Mouse (Mus musculus) gastrocnemius, adult 2 months (tissue): ENCODE results near the gene Tmf1. TPM values are rescaled to one million over a fixed set of nuclear protein-coding genes. Genes with fewer than 3 reads are reported as not detected.
A peak's percentile ranks its signal among the peaks of the same experiment; 100 is the strongest.

Experiments
- DNase-seq: peaks from one replicate; pipeline ENCODE4 v3.0.0; 2022
- H3K27ac ChIP-seq: fragments of 200-600 bp; 2 replicates; pipeline ENCODE4 v1.8.1; 2022; ENCODE audit warnings: mild to moderate bottlenecking
- H3K4me3 ChIP-seq: fragments of 200-600 bp; 2 replicates; pipeline ENCODE4 v1.8.1; 2022; ENCODE audit warnings: mild to moderate bottlenecking, moderate library complexity
- CTCF ChIP-seq: fragments of 200-600 bp; IDR thresholded peaks from 2 replicates; pipeline ENCODE4 v1.8.1; 2022; ENCODE audit warnings: antibody characterized with exemption, mild to moderate bottlenecking, moderate library complexity
- intact Hi-C: fragments of 180-260 bp; cut with DNase I; formaldehyde crosslinking; loops from one replicate; pipeline ENCODE4 v1.15.1; 2025
- total RNA-seq, 2 experiments: library from RNA; stranded (reverse); gene quantifications; 2 replicates each; pipeline ENCODE4 v1.2.3; 2021

Gene Tmf1
- total RNA-seq, 2 experiments from 2014 or later = 46.7 to 50.5 TPM

DNA sequence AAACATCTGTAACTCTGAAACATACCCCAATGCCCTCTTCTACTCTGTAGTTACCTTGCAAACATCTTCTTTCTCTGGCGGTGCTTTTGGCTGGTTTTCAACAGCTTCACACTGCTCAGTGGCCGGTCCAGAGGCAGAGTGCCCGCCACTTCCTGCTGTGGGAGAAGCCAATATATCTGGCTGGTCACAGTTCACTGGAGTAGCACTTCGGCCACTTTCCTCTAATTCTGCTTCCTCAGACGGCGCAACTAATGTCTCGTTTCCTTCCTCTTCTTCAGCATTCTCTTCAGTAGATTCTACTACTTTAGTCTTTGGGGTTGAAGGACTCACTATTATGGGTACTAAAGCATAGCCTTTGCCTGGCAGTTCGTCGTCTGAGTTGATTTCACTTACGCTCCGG, 3.2 kb downstream of the Tmf1 start:
- Histone ChIP-seq H3K4me3 (no peak overlapping the region), H3K27ac (no peak overlapping the region)
- intact Hi-C loops = loop anchor here (10.0 kb wide), 1 partner anchor 69 kb away; no protein-coding TSS in a partner anchor
- DNase-seq = no peak
- no peak for TF ChIP-seq CTCF

DNA sequence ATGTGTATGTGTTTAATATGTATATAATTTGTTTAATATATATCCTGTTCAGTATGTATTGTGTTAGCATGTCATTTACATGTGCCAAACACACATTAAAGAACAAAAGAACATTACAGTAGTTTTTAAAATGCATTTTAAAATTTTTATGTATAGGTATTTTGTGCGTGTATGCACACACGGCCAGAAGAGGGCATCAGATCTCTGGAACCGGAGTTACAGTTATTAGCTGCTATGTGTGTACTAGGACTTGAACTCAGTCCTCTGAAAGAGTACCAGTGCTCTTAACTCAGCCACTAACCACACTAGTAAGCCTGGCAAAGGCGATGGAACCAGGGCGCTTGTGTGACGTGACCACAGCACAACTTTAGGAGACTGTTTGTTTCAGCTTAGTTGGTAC, 28.8 kb downstream of the Tmf1 start:
- intact Hi-C loops = no loop called here
- peak; percentile 32 for TF ChIP-seq CTCF
- no peak for DNase-seq

DNA sequence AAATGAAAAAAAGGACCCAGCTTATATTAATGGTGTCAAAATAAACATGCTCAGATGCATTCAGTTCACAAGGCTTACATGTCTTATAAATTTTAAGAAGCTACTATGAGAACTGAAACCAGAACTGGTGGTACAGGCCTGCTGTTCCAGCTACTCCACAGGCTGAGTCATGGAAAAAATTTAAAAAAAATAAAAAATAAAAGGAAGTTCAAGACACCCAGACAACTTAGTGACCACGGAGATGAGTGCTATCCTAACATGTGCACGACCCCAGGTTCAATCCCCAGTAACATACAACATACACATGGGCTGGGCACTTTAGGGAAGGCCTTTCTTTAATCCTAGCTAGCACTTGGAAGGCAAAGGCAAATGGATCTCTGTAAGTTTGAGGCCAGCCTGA, 29.2 kb downstream of the Tmf1 start:
- TF ChIP-seq CTCF = no peak
- no peak overlapping the region for H3K4me3 ChIP-seq
- DNase-seq = no peak
- intact Hi-C loops = loop anchor here (10.0 kb wide), 1 partner anchor 375 kb away; no protein-coding TSS in a partner anchor
- H3K27ac ChIP-seq = no peak overlapping the region

More for the DNA sequence above, 28.8 kb downstream of the Tmf1 start:
- Histone ChIP-seq H3K27ac (no peak overlapping the region), H3K4me3 (no peak overlapping the region)

DNA sequence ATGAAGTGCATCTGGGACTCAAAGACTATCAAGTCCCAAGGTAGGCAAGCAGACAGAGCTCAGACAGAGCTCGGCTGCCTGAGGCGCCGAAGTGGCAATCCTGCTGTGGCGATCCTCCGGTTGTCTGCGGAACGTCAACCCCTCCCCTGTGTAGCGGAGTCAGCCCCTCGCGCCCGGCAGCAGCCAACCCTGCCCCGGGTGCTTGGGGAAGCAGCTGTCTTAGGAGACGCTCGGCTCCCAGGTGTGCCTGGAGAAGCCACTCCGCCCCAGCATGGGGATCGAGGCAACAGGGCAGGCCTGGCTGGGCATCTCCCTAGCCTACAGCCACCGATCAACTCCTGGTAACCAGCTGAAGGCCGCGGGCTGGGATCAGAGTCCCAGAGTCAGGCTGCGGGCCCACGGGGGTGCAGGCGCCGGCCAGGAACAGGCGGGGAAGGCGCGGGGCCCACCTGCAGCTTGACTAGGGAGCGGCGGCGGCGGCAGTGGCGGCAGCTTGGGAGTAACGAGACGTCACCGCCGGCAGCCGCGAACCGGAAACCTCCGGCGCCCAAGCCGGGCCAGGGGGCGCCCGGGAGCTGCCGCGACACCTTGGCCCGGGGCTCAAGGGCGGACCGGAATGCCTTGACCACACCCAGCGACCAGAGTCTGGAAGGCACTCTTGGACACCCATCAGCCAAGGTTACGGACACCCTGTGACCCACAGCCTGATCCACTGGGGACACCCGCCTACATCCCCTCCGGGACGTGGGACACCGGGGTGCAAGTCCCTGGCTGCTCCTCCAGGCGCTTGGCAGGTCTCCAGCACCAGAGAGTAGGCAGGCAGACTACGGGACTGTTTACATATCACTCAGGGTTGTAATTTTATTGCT, 30.3 kb downstream of the Tmf1 start, which contains the start of gene Eogt:
Gene Eogt, minus strand, starts transcription at position 800 of the 869 bp plus-strand sequence.
- intact Hi-C loops = loop anchor here (10.0 kb wide), 1 partner anchor 376 kb away; no protein-coding TSS in a partner anchor
- TF ChIP-seq CTCF = peak; percentile 65
- DNase-seq = peak; percentile 91

DNA sequence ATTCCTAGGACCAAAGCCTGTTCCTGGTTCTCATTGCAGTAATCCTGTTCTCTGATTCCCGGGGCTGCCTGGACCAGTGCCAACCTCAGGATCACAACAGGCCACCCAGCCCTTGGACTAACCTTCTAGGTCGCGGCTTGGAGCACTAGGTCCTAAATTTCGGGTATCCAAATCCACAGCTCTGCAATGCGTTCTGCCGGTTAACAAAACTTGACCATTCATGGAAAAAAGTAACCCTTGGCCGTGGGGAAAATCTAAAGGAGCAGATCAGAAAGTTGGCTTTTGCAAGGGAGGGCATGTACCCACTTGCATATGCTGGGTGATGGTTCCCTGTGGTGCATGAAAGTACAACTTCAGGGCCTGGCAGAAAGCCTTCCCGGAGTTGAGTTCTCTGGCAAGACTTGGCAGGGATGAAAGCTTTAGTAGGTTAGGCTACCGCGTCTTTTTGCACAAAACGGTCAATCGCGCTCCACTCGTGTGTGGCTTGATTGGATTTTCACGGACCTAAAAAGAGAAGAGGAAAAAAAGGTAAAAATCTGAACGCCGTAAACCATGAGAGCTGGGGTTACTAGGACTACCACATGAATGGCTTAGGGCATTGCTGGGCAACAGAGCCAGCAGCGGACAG, 31.1 kb downstream of the Tmf1 start:
- no peak for TF ChIP-seq CTCF
- Histone ChIP-seq H3K27ac (peak overlapping the region; percentile 91), H3K4me3 (peak overlapping the region; percentile 74)
- peak; percentile 67 for DNase-seq
- intact Hi-C loops = loop anchor here (10.0 kb wide), 1 partner anchor 377 kb away; no protein-coding TSS in a partner anchor

More for the DNA sequence above, 30.3 kb downstream of the Tmf1 start, which contains the start of gene Eogt:
- peak within 1 kb of the TSS; percentile 91 for H3K27ac ChIP-seq
- peak within 1 kb of the TSS; percentile 74 for H3K4me3 ChIP-seq

DNA sequence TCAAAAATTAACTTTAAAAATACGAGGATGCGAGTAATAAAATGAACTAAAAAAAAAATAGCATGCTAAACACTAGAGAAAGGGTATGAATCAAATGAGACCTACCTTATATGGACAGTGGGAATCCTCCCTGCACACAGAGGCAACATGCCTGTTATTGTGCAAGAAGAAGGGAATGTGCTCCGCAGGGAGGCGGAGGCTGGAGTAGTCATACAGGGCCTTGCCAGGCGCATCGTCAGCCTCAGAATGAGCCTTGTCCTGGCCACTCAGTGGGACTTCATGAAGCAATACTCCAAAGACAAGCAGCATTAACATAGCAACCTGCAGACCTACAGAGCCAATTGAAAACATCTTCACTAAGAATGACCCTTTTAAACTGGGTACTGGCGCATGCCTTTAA, 33.8 kb downstream of the Tmf1 start:
- intact Hi-C loops = loop anchor here (10.0 kb wide), 1 partner anchor 380 kb away; no protein-coding TSS in a partner anchor
- peak; percentile 85 for DNase-seq
- no peak for TF ChIP-seq CTCF
- Histone ChIP-seq H3K27ac (peak overlapping the region; percentile 61), H3K4me3 (peak overlapping the region; percentile 38)

DNA sequence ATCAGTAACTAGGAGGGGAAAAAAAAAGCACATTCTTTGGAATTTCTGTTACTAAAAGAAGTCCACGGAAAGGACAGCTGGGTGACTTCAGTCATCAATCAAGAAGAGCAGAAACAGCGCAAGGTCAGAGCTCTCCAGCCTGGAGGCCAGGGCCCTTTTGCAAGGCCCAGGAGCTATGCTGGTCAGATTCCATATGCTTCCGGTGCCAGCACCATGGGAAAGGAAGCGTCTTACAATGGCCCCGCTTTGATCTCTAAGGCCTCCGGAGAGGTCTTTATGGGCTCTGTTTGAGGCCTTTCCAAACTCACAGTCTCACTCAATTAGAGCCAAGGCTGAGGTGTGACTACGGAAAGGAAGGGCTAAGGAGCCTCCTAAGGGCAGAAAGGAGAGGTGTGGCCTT, 34.6 kb downstream of the Tmf1 start:
- Histone ChIP-seq H3K4me3 (peak overlapping the region; percentile 7; the same call in 1 of the 2 replicates), H3K27ac (peak overlapping the region; percentile 61)
- DNase-seq = peak; percentile 40
- intact Hi-C loops = loop anchor here (10.0 kb wide), 1 partner anchor 380 kb away; no protein-coding TSS in a partner anchor
- no peak for TF ChIP-seq CTCF

DNA sequence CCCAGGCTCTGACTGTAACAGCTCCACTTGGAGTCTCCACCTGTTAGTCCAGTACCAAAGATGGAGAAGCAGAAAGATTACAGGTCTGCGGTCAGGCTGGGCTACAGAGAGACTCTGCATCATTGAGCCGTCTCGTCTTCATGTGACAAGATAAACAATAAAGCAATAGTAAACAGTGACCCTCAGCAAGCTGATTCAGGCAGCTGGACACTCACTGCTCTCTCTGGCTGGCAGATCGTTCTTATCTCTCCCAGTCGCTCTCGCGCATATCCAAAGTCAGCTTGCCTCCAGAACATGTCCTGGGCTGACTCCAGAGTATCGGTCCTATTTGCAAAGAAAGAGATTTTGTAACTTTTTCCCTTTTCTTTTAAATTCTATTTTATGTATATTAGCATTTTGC, 36.3 kb downstream of the Tmf1 start:
- no peak for TF ChIP-seq CTCF
- Histone ChIP-seq H3K4me3 (no peak overlapping the region), H3K27ac (no peak overlapping the region)
- DNase-seq = no peak
- intact Hi-C loops = loop anchor here (10.0 kb wide), 1 partner anchor 382 kb away; no protein-coding TSS in a partner anchor

DNA sequence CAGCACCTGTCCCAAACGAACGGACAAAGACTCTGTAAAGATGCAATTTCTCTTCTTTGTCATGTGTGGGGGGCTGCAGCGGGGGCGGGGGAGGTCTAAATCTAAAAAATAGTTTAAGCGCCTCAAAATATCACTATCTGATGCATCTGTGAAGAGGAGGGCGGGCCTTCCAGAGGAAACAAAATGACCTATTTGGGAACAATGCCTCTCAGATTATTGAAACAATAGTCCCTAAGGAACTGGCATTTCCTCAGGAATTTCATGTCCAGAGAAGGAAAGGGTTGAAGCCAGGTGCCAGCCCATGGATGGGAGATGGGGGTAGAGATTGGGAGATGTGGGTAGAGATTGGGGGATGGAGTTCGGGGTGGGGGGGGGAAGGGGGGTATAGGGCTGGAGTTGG, 37.1 kb downstream of the Tmf1 start:
- intact Hi-C loops = loop anchor here (10.0 kb wide), 1 partner anchor 383 kb away; no protein-coding TSS in a partner anchor
- no peak for DNase-seq
- Histone ChIP-seq H3K4me3 (no peak overlapping the region), H3K27ac (no peak overlapping the region; the same call in 1 of the 2 replicates)
- no peak for TF ChIP-seq CTCF

DNA sequence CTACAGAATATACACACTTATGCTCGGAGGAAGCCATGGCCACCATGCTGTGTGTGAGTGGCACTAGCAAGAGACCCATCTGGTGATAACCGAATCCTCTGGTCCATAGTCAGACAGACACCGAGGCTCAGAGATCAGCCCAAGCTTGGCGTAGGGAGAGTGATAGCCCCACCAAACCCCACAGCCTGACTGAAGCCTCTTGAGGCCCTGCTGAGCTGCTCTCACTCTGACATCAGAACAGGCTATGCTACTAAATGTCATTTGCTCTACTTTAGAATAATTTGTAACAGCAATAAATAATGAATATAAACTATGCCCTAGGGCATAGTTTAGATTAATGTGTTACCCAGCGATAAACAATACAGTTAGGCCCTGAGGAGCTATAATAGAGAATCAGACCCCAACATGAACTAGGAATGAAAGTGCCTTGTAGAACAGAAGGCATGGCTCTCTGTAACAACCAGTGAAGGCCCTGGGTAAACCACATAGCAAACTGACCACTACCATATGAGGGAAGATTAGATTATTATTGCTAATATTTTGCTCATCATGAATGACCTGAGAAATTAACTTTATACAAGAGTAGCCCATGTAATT, 46.1 kb downstream of the Tmf1 start:
- TF ChIP-seq CTCF = no peak
- intact Hi-C loops = no loop called here
- Histone ChIP-seq H3K4me3 (no peak overlapping the region), H3K27ac (no peak overlapping the region)
- no peak for DNase-seq

DNA sequence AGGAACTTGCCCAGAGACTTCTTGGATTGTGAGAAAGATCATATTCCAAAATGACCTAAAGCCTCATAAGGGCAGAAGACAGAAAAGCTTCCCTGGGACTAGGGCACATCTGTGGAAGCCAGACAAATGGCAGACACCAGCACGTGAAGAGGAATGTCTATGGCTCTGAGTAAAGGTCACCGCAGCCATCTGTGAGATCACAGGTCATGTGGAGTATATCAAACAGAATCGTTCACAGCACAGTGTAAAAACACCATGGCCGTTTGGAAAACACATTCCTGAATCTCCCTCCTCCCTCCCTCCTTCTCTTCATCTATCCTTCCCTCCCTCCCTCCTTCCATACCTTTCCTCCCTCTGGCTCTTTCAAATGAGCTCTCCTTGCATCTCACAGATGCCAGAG, 47.1 kb downstream of the Tmf1 start:
- DNase-seq = no peak
- Histone ChIP-seq H3K27ac (no peak overlapping the region), H3K4me3 (no peak overlapping the region)
- intact Hi-C loops = no loop called here
- TF ChIP-seq CTCF = no peak

DNA sequence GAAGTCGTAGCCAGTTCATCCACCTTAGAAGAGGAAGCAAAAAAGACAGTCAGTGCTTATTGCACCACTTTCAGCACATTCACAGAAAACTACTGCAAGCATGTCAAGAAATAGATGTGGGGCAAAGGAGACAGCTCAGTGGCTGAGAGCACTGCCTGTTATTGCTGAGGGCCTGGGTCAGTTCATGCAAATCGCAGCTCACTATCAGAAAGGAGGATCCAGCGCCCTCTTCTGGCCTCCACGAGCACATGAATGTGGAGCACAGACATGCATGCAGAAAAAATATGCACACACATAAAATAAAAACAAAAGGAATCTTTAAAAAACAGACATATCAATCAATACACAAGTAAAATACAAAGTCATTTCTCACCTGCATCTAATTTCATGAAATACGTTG, 47.9 kb downstream of the Tmf1 start:
- no peak overlapping the region for H3K27ac ChIP-seq
- TF ChIP-seq CTCF = no peak
- no peak overlapping the region for H3K4me3 ChIP-seq
- intact Hi-C loops = no loop called here
- no peak for DNase-seq
